23 mouse cellular contexts compared by ENCODE assay signal in genomic region chr6:146705631-146706030, GRCm38 (mm10). TPM values are rescaled to one million over a fixed set of nuclear protein-coding genes. Genes with fewer than 3 reads are reported as not detected.
A peak's percentile ranks its signal among the peaks of the same experiment; 100 is the strongest.
DNase-seq lines count a peak whose midpoint lies in the region; ATAC-seq and TF ChIP-seq lines count a peak whose summit lies in the region.
"Had no signal": no experiment of that assay in that cellular context is flagged by ENCODE, and none has a peak within 500 bp of the region (broad histone marks: within the 10 kb centered on the region; RNA-seq: fewer than 3 reads in every experiment).

No protein-coding gene starts in this region.

- H3K4me1 ChIP-seq in heart, embryonic 10.5 days = peaks cover 5% of the 10 kb centered on the region
- H3K4me1 ChIP-seq in heart, embryonic 11.5 days (ENCODE audit: control insufficient read depth, insufficient read depth, low read length) = no peaks in the 10 kb centered on the region
- H3K4me1 ChIP-seq in testis, adult 2 months (ENCODE audit: control insufficient read depth, insufficient read depth, low read length) = no peaks in the 10 kb centered on the region
- H3K4me1 ChIP-seq: embryonic facial prominence, embryonic 12.5 days; forebrain, embryonic 13.5 days; forebrain, embryonic 15.5 days had no signal

- WGBS in heart, embryonic 10.5 days = 88% methylated on average over 1 of the region's 1 CpGs
- WGBS in heart, embryonic 11.5 days (ENCODE audit: insufficient replicate concordance) = 87% methylated on average over 1 of the region's 1 CpGs

- DNase-seq in gastrocnemius, postnatal 25 days = peak; percentile 0
- DNase-seq in gastrocnemius, postnatal 4 days (ENCODE audit: low spot score in 2 of 2) = no peak
- peak; percentile 52 for DNase-seq in heart, embryonic 10.5 days (ENCODE audit: low spot score)
- DNase-seq in testis, postnatal 14 days (ENCODE audit: low spot score) = no peak
- DNase-seq in retina, embryonic 14.5 days (ENCODE audit: low spot score) = no peak
- DNase-seq: adrenal gland, adult 8-10 months; adrenal gland, postnatal 14 days; adrenal gland, postnatal 36 days; B cell, adult 2 months; cerebellum, adult 11-12 months; cerebellum, adult 2 months; cerebellum, adult 9-10 months; cerebellum, postnatal 10 days; cerebellum, postnatal 25 days had no signal

- peak; percentile 9; the same call in 1 of the 2 replicates for TF ChIP-seq CTCF in testis, adult 2 months (IDR thresholded peaks at IDR 0.05; ENCODE audit: control insufficient read depth, insufficient read depth, insufficient replicate concordance, low read depth, low read length)

- no peak overlapping the region for H3K4me2 ChIP-seq in heart, embryonic 11.5 days
- H3K4me2 ChIP-seq: embryonic facial prominence, embryonic 12.5 days; forebrain, embryonic 13.5 days; forebrain, embryonic 15.5 days had no signal

- no peak for ATAC-seq in heart, embryonic 11.5 days (replicated peaks; ENCODE audit: insufficient number of reproducible peaks, low FRiP score, low TSS enrichment)
- ATAC-seq: activated CD4-positive, CD25-positive, alpha-beta regulatory T cell, adult 4 months; CD4-positive, CD25-positive, alpha-beta regulatory T cell, adult 4 months; forebrain, embryonic 13.5 days; forebrain, embryonic 15.5 days had no signal

- no peak overlapping the region for H3K4me3 ChIP-seq in heart, embryonic 10.5 days
- no peak overlapping the region for H3K4me3 ChIP-seq in heart, embryonic 11.5 days (ENCODE audit: low read depth, low read length)
- no peak overlapping the region for H3K4me3 ChIP-seq in testis, adult 2 months (ENCODE audit: control insufficient read depth, low read depth, low read length)
- H3K4me3 ChIP-seq: embryonic facial prominence, embryonic 10.5 days; embryonic facial prominence, embryonic 12.5 days; forebrain, embryonic 13.5 days; forebrain, embryonic 15.5 days had no signal

- no peaks in the 10 kb centered on the region for H3K9me3 ChIP-seq in heart, embryonic 10.5 days
- peaks cover 2% of the 10 kb centered on the region; the same call in 1 of the 2 replicates for H3K9me3 ChIP-seq in heart, embryonic 11.5 days (replicated peaks; ENCODE audit: control insufficient read depth, low read length)
- H3K9me3 ChIP-seq: embryonic facial prominence, embryonic 12.5 days; forebrain, embryonic 15.5 days had no signal

- H3K27me3 ChIP-seq in heart, embryonic 10.5 days (ENCODE audit: insufficient read depth, poor library complexity, severe bottlenecking) = no peaks in the 10 kb centered on the region
- H3K27me3 ChIP-seq in heart, embryonic 11.5 days (ENCODE audit: control insufficient read depth, insufficient read depth, low read length) = no peaks in the 10 kb centered on the region
- no peaks in the 10 kb centered on the region for H3K27me3 ChIP-seq in testis, adult 2 months (ENCODE audit: control insufficient read depth, insufficient read depth, low read length)
- H3K27me3 ChIP-seq: CH12.LX; embryonic facial prominence, embryonic 12.5 days; forebrain, embryonic 13.5 days; forebrain, embryonic 15.5 days had no signal

- H3K36me3 ChIP-seq in heart, embryonic 10.5 days = no peaks in the 10 kb centered on the region
- H3K36me3 ChIP-seq in heart, embryonic 11.5 days (ENCODE audit: control insufficient read depth, insufficient read depth, low read length) = no peaks in the 10 kb centered on the region
- no peaks in the 10 kb centered on the region for H3K36me3 ChIP-seq in testis, adult 2 months (ENCODE audit: control insufficient read depth, insufficient read depth, low read length)
- H3K36me3 ChIP-seq: embryonic facial prominence, embryonic 10.5 days; embryonic facial prominence, embryonic 12.5 days; forebrain, embryonic 15.5 days had no signal

- no peak overlapping the region for H3K9ac ChIP-seq in heart, embryonic 11.5 days (ENCODE audit: low read depth, low read length)
- H3K9ac ChIP-seq: embryonic facial prominence, embryonic 12.5 days; forebrain, embryonic 13.5 days; forebrain, embryonic 15.5 days had no signal

- TF ChIP-seq POLR2A in testis, adult 2 months (IDR thresholded peaks at IDR 0.05; ENCODE audit: control insufficient read depth, low read depth, low read length) = no peak

- no peak overlapping the region for H3K27ac ChIP-seq in heart, embryonic 10.5 days
- H3K27ac ChIP-seq in heart, embryonic 11.5 days (ENCODE audit: low read depth, low read length) = no peak overlapping the region
- no peak overlapping the region for H3K27ac ChIP-seq in testis, adult 2 months (ENCODE audit: control insufficient read depth, insufficient read depth, low read depth, low read length)
- H3K27ac ChIP-seq: embryonic facial prominence, embryonic 10.5 days; embryonic facial prominence, embryonic 12.5 days; forebrain, embryonic 13.5 days; forebrain, embryonic 15.5 days had no signal

RNA-seq across cellular contexts. Expression of gene Stk38l, which starts 19.2 kb away (rescaled TPM):
- total RNA-seq in gastrocnemius, postnatal 25 days (2021) = 1 to 10 TPM; 5.9 to 8.6 TPM
- 10 to 100 TPM; 10.7 to 11.9 TPM for total RNA-seq in gastrocnemius, postnatal 4 days (2021)
- polyA plus RNA-seq in heart, embryonic 10.5 days (2016; fragmentation: Nextera tagmentation; extraction: Ambion mirVana) = 31.7 and 40.6 TPM in 2 replicates
- polyA plus RNA-seq in heart, embryonic 11.5 days (2014; fragmentation: Nextera tagmentation; extraction: Ambion mirVana) = 42.4 and 46.7 TPM in 2 replicates
- 2.7 and 3.8 TPM in 2 replicates for polyA plus RNA-seq in testis, adult 2 months (2012; rRNA removed)

Comparison
In these comparisons a context has a peak if more than half of its experiments do, and no peak if none do; other contexts are left out.
1. DNase-seq: peak in gastrocnemius, postnatal 25 days (single experiment) and heart, embryonic 10.5 days (single experiment); none in gastrocnemius, postnatal 4 days (0 of 2), testis, postnatal 14 days (single experiment) and retina, embryonic 14.5 days (single experiment).